Mouse (Mus musculus) bone marrow macrophage, adult 2 months (primary cell): Measurements from ENCODE around the gene Fam131b. TPM values are rescaled to one million over a fixed set of nuclear protein-coding genes. Genes with fewer than 3 reads are reported as not detected.

Source experiments
- H3K27ac ChIP-seq: 2 replicates; pipeline ENCODE4 v1.5.1; 2012; ENCODE audit warnings: low read depth, low read length; ENCODE audit not compliant: insufficient read depth
- H3K4me1 ChIP-seq: 2 replicates; pipeline ENCODE4 v1.6.1; 2012; ENCODE audit warnings: low read length; ENCODE audit not compliant: control insufficient read depth, insufficient read depth
- H3K4me3 ChIP-seq: 2 replicates; pipeline ENCODE4 v1.5.1; 2012; ENCODE audit warnings: mild to moderate bottlenecking, low read length, moderate library complexity; ENCODE audit not compliant: insufficient read depth
- CTCF ChIP-seq: IDR thresholded peaks from 2 replicates; pipeline ENCODE4 v1.5.1; 2012; ENCODE audit warnings: low read depth, mild to moderate bottlenecking, low read length, moderate library complexity
- POLR2A ChIP-seq: IDR thresholded peaks from 2 replicates; pipeline ENCODE4 v1.6.1; 2012; ENCODE audit warnings: mild to moderate bottlenecking, low read depth, low read length, borderline replicate concordance
- polyA plus RNA-seq: library from polyadenylated mRNA; stranded (reverse); fragments of >200 nt; gene quantifications from 2 replicates; pipeline ENCODE4 v1.2.4, GENCODE M21; 2012; ENCODE audit not compliant: missing spikeins, insufficient read depth, insufficient read length

Gene Fam131b
- not detected in 2 replicates for polyA plus RNA-seq

- Histone ChIP-seq H3K27ac (no peak within 1 kb of the TSS), H3K4me1 (0 out of 2 replicates have a peak, but pooled peaks cover 3% of the 10 kb centered on the region), H3K4me3 (peak within 1 kb of the TSS; percentile 53)
- TF ChIP-seq CTCF: no peak
- no peak for TF ChIP-seq POLR2A
Measured at GRCm38 (mm10) chr6:42324482-42325267, at the start of gene Fam131b. Fam131b (minus strand) TSS chr6:42324643.

- Histone ChIP-seq H3K27ac (no peak overlapping the region), H3K4me3 (peak overlapping the region; percentile 47)
Measured at GRCm38 (mm10) chr6:42373669-42374430, 49.4 kb upstream of the Fam131b start.

GRCm38 (mm10) chr6:42372816-42373547 lies 48.5 kb upstream of the Fam131b start, which contains the start of gene Epha1:
Epha1 (minus strand) TSS chr6:42373268.
- Histone ChIP-seq H3K4me1 (peaks cover 4% of the 10 kb centered on the region; the same call in 1 of the 2 replicates), H3K27ac (no peak within 1 kb of the TSS), H3K4me3 (peak within 1 kb of the TSS; percentile 47)
- 0 out of 2 replicates have a peak, but pooled peaks have one; percentile 18 for TF ChIP-seq CTCF
- no peak for TF ChIP-seq POLR2A

More at GRCm38 (mm10) chr6:42373669-42374430, 49.4 kb upstream of the Fam131b start:
- TF ChIP-seq POLR2A (no peak), CTCF (no peak)
- peaks cover 4% of the 10 kb centered on the region; the same call in 1 of the 2 replicates for H3K4me1 ChIP-seq

DNA sequence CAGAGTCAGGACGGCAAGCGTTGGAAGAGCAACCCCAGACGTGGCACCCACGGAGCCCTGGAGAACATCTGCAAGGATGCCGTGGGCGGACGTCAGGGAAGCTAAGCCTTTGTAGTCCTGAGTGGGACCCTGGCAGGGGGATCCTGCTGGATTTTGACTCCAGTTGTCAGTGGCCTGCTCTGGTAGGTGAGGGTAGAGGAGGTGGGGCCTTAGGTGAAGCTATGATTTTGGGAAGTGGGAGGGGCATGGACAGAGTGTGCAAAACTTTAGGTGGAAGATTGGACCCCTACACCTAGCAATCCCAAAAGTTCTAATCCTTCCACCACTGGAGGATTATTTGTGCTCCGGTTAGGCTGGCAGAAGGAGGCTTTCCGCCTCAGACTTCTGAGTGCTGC lies 48.0 kb upstream of the Fam131b start:
- Histone ChIP-seq H3K27ac (no peak overlapping the region), H3K4me1 (peaks cover 4% of the 10 kb centered on the region; the same call in 1 of the 2 replicates), H3K4me3 (no peak overlapping the region)
- TF ChIP-seq CTCF: no peak
- no peak for TF ChIP-seq POLR2A

- 0 out of 2 replicates have a peak, but pooled peaks have one; percentile 18 for TF ChIP-seq CTCF
- no peak for TF ChIP-seq POLR2A
- H3K4me3 ChIP-seq: no peak overlapping the region
- peaks cover 4% of the 10 kb centered on the region; the same call in 1 of the 2 replicates for H3K4me1 ChIP-seq
- no peak overlapping the region for H3K27ac ChIP-seq
Measured at GRCm38 (mm10) chr6:42372001-42372400, 47.6 kb upstream of the Fam131b start.

GRCm38 (mm10) chr6:42370630-42371363 lies 46.4 kb upstream of the Fam131b start:
- TF ChIP-seq CTCF (no peak), POLR2A (no peak)
- Histone ChIP-seq H3K4me3 (no peak overlapping the region), H3K27ac (no peak overlapping the region), H3K4me1 (peaks cover 4% of the 10 kb centered on the region; the same call in 1 of the 2 replicates)

DNA sequence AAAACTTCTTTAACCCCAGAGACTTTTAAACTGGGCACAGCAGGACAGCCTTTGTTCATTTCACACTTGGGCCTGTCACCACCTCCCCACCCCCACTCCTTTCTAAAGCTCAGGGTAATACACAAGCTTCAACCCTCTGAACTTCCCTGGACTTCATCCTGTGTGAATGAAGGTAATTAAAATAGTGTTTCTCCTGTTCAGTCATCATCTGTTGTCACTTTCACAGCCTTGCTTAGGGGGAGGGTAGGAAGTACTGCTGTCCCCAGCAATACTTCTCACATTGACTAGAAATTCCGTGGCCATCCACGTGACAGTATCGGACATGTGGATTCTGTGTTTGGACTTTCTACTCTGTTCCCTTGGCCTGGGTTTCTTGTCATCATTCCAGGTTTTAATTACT lies 45.4 kb upstream of the Fam131b start:
- H3K4me3 ChIP-seq: no peak overlapping the region
- H3K4me1 ChIP-seq: peaks cover 4% of the 10 kb centered on the region; the same call in 1 of the 2 replicates
- H3K27ac ChIP-seq: no peak overlapping the region
- TF ChIP-seq CTCF (no peak), POLR2A (no peak)

DNA sequence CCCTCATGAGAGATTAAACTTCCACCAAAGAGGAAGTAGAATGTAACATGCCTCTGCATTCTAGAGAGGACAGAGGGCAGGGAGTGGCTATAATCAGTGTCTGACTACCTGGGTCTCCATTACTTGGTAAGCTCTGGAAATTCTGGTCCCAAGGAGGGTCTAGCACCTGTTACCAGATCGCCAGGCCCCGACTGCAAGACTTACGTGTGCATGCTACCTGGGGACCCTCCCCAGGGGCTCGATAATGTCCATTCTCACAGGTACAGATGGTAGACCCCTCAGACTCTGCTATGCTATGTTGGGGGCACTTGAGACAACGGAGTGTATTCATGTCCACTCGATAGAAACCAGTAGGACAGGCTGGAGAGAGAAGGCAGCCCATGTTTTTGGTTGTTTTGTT lies 40.8 kb upstream of the Fam131b start:
- H3K4me1 ChIP-seq: no peaks in the 10 kb centered on the region
- H3K4me3 ChIP-seq: no peak overlapping the region
- TF ChIP-seq POLR2A: no peak
- TF ChIP-seq CTCF: no peak
- H3K27ac ChIP-seq: no peak overlapping the region
